Mouse (Mus musculus): ENCODE measurements at regions not wholly inside any gene's neighbourhood (a gene's known extent, or its start where the extent isn't known, plus 50 kb on each side); places are given as distances from the start of the nearest gene placed in this dataset.

DNA sequence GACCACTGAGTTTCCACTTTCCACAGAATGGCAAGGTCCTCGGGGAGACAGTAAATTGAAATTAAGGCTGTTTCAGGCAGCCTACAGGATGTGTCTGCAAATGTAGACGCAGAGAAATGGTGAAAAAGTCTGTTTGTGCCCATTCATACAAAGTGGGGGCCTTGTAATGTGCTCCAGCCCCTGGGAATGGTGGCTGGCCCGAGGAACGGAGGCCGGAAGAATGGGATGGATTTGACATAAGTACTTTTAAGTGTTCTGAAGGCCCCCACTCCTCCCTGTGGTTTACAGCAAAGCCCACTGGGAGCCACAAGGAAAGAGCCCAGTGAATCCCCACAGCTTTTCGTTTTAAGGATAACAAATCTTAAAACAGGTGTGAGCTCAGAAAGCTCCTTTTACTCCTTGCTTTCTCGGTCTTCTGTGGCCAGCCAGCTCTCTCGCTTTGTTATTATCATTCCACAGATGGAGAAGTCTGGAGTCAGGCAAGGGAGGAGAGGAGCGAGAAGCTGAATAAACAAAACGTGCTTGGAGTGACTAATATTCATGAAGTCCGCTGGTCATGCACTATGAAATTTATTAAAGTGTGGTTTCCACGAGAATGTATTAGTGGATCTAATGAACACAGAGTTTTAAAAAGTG, 337.7 kb downstream of the Hlx start:
- DNase-seq (ENCODE audit: low read depth, low spot score), result no peak

DNA sequence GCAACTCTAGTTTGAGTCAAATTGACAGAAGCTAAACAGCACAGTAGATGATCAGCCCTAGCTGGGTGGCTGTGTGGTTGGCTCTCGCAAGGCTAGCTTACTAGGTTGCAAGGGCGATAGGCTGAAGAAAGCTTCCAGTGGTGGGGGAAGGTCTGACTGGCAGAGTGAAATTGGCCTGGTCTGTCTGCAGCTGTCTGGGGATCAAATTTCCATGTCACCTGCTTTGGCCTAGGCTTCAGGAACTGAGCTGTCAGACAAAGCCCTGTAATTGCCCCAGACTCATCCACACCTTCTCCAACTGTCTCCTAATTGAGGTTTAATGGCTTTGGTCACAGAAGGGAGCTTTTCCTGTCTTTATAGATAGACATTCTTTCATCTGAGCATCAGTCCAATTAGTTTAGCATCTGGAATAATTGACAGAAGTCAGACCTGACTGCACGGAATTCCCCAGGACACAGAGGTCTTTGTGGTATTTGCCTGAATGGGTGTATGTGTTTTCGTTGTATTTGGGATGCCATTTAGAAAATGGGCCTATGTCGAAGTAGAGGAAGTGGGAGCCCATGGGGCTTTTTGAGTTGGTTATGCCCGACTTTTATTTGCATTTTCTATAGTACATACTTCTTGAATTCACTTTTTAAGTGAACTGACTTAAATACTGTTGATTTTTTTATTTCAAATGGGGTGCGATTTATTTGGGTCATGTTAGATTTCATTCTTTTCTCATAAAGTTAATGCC, 348.2 kb downstream of the Hlx start:
- no peak for DNase-seq (ENCODE audit: low read depth, low spot score)

- no peak for DNase-seq (ENCODE audit: low read depth, low spot score)
These were observed 344.6 kb upstream of the 1700056E22Rik start for GRCm38 (mm10) chr1:184378665-184379064.

GRCm38 (mm10) chr1:184365026-184365425, 330.9 kb upstream of the 1700056E22Rik start:
- no peak for DNase-seq (ENCODE audit: low read depth, low spot score)

GRCm38 (mm10) chr1:184358226-184358568, 324.1 kb upstream of the 1700056E22Rik start:
- no peak for DNase-seq (ENCODE audit: low read depth, low spot score)

- DNase-seq (ENCODE audit: low read depth, low spot score), result no peak
These were observed 323.5 kb upstream of the 1700056E22Rik start for GRCm38 (mm10) chr1:184357474-184358225.

DNA sequence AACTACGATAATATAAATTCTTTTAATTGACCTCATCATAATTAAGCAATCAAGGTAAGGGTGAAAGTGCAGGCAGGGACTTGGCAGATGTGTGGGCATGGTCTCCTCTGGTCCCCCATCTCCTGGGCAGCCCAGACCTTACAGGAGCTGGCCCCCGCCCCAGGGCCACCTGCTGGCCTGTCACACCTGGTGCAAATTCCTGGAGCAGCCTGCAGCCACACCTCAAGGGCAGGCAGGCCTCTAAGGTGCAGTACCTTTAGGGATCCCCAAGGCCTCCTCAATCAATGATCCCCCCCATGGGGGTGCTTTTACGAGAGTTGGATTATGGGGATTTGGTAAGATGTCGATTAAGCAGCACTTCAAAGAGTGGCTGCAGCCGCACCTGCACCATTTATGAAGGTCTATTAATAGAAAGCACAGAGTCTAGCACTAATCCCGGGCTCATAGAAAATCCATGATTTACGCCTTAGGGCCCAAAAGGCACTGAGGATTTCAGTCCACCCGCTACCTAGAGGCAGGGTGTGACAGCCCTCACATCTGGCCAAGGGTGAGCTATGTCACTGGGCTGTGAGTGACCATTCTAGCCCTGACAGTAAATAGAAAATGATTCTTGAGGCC, 319.8 kb upstream of the 1700056E22Rik start:
- no peak for DNase-seq (ENCODE audit: low read depth, low spot score)

GRCm38 (mm10) chr1:184351760-184352159, 317.7 kb upstream of the 1700056E22Rik start:
- DNase-seq (ENCODE audit: low read depth, low spot score), result no peak

DNA sequence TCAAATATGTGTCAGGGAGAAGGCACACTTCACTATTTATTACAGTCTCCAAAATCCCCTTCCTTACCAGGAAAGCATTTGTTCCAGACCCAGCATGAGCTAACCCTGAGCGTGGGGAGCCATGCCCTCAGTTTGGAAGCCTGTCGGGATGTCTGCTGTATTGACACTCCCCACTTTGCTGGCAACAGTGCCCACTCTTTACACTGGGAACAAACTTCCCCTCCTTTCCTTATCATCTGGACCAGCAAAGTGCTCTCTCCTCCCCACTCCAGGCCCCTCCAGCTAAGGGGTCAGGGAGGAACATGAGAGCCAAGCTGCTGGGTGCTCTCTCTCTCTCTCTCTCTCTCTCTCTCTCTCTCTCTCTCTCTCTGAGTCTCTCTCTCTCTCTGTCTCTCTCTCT, 310.7 kb upstream of the 1700056E22Rik start:
- DNase-seq (ENCODE audit: low read depth, low spot score), result no peak

DNA sequence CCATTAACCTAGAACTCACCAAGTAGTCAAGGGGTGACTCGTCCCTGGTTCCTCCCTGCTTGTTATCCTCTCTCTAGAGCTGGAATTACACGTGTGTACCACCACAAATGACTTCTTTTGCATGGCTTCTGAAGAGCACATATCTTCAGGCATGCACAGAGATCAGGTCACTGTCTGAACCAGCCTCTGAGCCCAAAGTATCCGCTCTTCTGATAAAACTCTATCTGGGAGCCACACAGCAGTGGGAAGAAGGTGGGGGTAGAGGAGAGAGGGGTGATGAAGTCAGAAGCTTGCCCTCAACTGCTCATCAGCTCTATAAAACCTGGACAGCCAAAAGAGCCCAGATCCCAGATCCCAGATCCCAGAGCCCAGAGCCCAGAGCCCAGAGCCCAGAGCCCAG, 301.9 kb upstream of the 1700056E22Rik start:
- no peak for DNase-seq (ENCODE audit: low read depth, low spot score)

DNA sequence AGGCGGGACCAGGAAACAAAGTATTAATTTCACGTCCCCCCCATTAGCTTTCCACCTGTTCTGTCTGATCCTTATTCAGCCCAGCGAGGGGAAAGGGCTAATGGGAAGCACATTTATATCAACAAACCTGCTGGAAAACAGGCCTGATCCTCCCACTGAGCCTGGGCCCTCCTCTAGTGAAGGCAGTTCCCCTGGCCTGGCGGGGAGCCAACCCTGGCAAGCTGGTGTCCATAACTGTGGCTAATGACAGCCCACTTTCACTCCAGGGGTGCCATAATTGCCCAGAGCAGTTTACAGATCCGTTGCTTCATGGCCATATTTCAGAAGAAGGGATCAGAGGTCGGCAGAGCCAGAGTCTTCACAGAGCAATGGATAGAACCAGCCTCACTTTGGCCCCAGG, 301.2 kb upstream of the 1700056E22Rik start:
- DNase-seq (ENCODE audit: low read depth, low spot score), result no peak

- no peak for DNase-seq (ENCODE audit: low read depth, low spot score)
These were observed 300.7 kb upstream of the 1700056E22Rik start for GRCm38 (mm10) chr1:184334818-184335217.

GRCm38 (mm10) chr1:184333086-184333485, 299.0 kb upstream of the 1700056E22Rik start:
- no peak for DNase-seq (ENCODE audit: low read depth, low spot score)

DNA sequence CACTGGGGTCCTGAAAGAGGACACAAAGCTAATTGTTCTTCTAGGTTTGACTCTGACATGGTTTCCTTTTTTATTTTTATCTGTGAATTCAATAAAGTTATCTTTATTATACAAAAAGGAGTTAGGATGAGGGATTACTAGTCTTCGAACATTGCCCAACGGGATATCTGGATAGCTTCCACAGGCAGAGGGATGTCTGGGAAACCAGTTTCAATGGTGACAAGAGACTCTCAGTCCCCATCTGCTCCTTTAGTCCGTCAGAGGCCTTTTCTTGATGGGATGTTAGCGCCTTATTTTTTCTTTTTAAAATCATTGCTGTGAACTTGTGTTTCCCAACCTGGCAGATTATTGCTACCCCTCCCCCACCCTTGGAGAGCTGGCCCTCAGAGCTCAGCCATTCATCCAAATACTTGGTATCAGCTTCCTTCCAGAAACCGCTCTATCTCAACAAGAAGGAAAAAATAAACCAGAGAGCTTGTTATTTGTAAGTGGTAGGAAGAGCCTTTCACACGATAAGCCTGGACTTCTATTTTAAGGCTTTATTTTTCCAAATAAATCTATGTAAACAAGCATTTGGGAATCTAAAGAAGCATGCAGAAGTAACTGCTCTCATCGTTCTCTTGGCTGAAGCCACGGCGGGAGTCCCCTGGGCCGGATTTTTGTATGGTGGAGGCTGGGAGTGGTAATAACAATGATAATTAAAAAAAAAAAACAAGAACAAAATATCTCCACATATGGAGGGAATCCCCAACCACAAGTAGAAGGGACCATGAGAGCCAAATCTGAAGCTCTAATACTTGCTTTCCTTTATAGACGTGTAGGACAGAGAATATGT, 296.6 kb upstream of the 1700056E22Rik start:
- no peak for DNase-seq (ENCODE audit: low read depth, low spot score)

DNA sequence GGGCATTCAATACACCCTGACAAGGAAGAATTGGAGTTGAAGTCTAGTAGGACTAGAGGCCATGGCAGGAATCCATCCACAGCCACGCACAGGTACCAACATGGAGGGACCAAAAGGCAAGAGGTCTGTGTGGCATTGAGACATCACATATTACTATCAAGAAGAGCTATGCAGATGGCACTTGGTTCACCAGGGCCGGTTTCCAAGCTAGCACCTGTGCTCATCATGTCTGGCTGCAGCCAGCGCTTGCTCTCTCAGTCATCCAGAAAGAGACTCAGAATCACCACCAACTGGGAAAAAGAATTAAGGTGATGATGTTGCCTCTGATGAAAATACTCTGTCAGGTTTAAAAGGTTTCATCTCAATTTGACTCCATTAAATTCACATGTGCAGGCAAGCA, 292.1 kb upstream of the 1700056E22Rik start:
- no peak for DNase-seq (ENCODE audit: low read depth, low spot score)

GRCm38 (mm10) chr1:184324234-184324633, 290.1 kb upstream of the 1700056E22Rik start:
- no peak for DNase-seq (ENCODE audit: low read depth, low spot score)

DNA sequence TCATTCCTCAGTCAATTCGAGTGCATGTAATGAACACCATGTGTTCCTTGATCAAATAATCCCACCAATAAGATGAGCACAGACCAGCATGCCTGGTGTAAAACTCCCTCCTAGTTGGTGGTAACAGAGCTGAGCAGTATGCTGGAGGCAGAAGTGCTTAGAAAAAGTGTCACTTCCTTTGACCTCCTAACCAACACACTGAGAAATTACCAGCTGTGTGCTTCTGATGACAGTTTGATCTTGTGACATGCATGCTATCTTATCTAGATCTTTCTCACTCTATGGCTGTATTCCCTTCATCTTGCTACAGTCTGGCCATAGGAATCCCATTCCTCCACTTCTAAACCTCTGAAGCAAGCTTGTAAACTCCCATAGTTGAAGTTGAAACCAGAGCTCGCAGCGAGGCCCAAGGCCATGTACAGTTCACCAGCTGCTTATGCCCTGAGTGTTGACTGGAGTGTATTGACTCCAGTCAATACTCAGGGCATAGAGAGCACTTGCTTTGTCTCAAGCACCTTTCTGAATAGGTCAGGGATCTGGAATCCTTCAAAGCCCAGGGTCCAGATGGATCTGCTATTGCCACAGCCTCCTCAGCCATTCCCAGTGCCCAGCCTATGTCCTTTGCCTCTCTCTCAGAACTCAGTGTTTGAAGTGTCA, 286.5 kb upstream of the 1700056E22Rik start:
- no peak for DNase-seq (ENCODE audit: low read depth, low spot score)

DNA sequence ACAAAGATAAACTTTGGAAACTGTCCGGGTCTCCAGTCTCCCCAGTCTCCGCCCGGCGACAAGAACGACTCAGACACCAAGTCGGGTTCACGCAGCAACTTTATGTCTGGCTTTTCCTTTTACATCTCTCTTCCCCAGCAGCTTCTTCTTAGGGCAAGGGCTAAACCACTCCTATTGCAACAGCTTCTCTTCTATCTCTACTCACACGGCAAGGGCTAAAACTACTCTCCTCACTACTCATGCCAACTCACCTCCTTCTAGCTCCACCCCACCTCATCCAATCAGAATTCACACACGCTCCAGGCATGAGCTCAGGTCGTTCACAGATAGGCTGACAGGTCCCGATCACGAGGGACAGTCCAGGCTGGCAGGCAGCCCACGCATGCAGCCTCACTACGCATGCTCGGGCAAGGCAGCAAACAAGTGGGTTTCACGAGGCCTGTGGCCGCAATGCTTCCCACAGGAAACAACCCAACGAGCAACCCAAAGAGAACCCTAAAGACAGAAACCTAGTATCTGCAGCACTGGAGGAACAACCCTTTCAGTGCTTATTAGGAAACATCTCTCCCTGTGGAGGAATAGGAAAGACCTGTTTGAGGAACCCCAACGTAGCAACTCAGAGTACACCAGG, 276.2 kb upstream of the 1700056E22Rik start:
- DNase-seq (ENCODE audit: low read depth, low spot score), result no peak

DNA sequence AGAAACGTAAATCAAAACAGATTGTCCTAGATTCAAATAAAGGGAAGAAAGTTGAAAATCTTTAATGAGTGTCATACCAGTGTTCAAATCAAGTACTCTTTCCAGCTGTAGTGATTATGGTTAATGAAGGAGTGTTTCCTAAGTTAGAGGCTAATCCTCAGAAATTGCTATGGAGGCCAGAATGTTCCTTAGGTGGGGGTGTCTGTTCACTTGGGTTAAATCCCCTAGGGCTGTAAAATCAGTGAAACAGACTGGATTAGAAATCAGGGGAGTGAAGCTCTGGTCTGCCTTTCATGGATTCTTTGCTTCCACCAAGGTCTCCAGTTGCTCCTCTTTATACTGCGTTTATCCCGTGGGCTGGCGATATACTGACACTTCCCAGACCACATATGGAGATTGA, 270.7 kb upstream of the 1700056E22Rik start:
- no peak for DNase-seq (ENCODE audit: low read depth, low spot score)

DNA sequence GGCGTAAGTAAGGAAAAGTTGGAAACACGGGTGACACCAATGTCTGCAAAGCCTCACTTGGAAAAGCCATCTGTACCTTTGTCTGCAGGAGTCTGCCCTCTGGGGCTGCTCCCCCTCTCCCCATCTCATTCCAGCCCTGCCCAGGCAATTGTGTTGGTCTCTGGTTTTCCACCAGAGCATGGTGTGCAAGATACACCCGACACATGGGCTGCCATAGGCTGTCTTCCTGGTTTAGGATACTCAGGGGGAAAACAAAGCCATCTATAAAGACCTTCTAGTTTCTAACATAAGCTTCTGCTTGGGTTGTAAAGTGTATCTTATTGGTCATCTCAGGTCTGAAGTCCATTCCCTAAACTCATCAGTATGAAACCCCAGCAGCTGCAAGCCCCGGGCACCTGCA, 270.1 kb upstream of the 1700056E22Rik start:
- no peak for DNase-seq (ENCODE audit: low read depth, low spot score)

Measured in retina, adult 2 months (tissue).